7 mouse cellular contexts compared by ENCODE assay signal in the genomic region with DNA sequence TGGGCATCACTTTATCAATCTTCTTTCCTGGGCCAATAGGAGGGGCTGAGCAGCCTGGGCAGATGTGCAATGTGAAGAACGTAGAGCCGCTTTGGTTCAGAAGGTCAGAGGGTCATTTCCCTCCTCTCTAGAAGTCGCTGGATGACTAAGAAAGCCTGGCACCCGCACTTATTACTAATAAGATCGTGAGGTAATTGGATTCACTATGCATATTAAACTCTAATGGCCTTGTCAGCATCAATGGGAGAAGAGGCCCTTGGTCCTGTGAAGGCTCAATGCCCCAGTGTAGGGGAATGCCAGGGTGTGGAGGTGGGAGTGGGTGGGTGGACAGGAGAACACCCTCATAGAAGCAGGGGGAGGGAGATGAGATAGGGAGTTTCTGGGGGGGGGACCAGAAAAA.
"Had no signal": no experiment of that assay in that cellular context is flagged by ENCODE, and none has a peak within 500 bp of the region (broad histone marks: within the 10 kb centered on the region; RNA-seq: fewer than 3 reads in every experiment).

No protein-coding gene starts in this region.

- DNase-seq: liver, postnatal 0 days; lung, adult 2 months; lung, postnatal 10 days; right cerebral cortex, postnatal 14 days; thymus, adult 18-20 months; thymus, postnatal 14 days; thymus, postnatal 36 days had no signal
